Mouse (Mus musculus): ENCODE data around the gene Krtcap2. TPM values are rescaled to one million over a fixed set of nuclear protein-coding genes. Genes with fewer than 3 reads are reported as not detected.
A peak's percentile ranks its signal among the peaks of the same experiment; 100 is the strongest.

Gene Krtcap2
- polyA plus RNA-seq, 1 experiment from 2014 or later: 334 TPM

DNA sequence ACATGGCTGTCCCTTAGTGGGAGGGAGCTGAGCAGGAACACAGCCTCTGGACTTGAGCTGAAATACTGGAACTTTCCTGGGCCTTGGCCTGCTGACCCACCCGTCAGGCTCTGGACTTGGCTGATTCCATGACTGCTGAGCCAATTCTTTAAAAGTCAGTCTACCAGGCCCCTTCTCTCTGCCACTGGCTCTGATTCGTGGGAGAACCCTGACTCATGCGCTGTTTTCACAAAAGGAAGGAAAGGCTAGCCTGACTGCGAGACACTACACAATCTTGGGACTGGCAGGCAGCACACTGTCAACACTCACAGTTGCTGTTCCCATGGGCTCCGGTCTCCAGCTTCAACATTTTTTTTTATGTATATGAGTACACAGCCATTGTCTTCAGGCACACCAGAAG is 10.4 kb downstream of the Krtcap2 start:
- no peaks in the 10 kb centered on the region for H3K9me3 ChIP-seq
- H3K4me3 ChIP-seq: no peak overlapping the region
- no peak overlapping the region for H3K27ac ChIP-seq
- peaks cover 12% of the 10 kb centered on the region for H3K4me1 ChIP-seq
- H3K27me3 ChIP-seq: no peaks in the 10 kb centered on the region
- no peak for ATAC-seq (ENCODE audit: insufficient number of reproducible peaks, low FRiP score, low TSS enrichment, low read depth)
- H3K4me2 ChIP-seq: no peak overlapping the region
- 82% methylated on average over 5 of the region's 5 CpGs for WGBS
- H3K9ac ChIP-seq: no peak overlapping the region
- H3K36me3 ChIP-seq: no peaks in the 10 kb centered on the region

DNA sequence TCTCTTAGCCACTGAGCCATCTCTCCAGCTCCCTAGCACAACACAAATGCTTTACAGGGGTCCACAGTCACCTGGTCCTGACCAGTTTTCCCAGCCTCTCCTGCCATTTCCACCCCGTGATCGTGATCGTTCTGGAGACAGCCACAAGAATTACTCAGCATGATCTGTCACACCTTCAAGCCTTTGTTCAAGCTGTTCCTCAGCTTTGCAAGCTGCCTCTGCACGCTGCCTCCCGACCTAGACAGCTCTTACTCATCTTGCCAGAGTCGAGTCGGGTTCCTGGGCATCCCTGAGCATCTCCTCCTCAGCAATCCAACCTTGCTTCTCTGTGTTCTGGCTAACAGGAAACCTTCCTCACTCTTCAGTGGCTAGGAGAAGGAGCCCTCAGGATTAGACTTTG is 13.3 kb downstream of the Krtcap2 start, which contains the start of gene Dpm3:
Gene Dpm3, plus strand, starts transcription at position 283 of the 400 bp plus-strand sequence.
- no peak within 1 kb of the TSS for H3K27ac ChIP-seq
- 40% methylated on average over 7 of the region's 7 CpGs for WGBS

DNA sequence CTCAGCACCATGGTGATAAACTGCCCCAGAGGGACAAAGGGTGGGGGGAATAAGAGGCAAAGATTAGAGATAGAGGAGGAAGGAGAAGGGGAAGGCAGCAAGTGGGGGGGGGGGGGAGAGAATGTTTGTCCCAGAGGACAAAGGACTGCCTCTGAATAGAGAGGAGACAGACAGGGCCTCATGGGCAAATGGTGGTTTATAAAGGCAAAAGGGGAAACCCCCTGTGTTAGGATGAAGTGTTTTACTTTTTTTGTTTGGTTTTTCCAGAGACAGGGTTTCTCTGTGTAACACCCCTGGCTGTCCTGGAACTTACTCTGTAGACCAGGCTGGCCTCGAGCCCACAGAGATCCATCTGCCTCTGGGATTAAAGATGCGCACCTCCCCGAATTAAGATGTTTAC is 14.4 kb downstream of the Krtcap2 start:
- Histone ChIP-seq H3K4me2 (no peak overlapping the region), H3K36me3 (no peaks in the 10 kb centered on the region), H3K4me1 (no peaks in the 10 kb centered on the region), H3K9ac (no peak overlapping the region), H3K27me3 (no peaks in the 10 kb centered on the region), H3K9me3 (no peaks in the 10 kb centered on the region), H3K27ac (no peak overlapping the region), H3K4me3 (no peak overlapping the region)
- ATAC-seq (ENCODE audit: insufficient number of reproducible peaks, low FRiP score, low TSS enrichment, low read depth): no peak
- WGBS: 83% methylated on average over 3 of the region's 3 CpGs

More for the DNA sequence above, 13.3 kb downstream of the Krtcap2 start, which contains the start of gene Dpm3:
- H3K4me1 ChIP-seq: no peaks in the 10 kb centered on the region
- H3K4me3 ChIP-seq: no peak within 1 kb of the TSS
- H3K9ac ChIP-seq: no peak within 1 kb of the TSS
- ATAC-seq (ENCODE audit: insufficient number of reproducible peaks, low FRiP score, low TSS enrichment, low read depth): no peak
- H3K4me2 ChIP-seq: no peak within 1 kb of the TSS
- H3K9me3 ChIP-seq: no peaks in the 10 kb centered on the region
- H3K27me3 ChIP-seq: no peaks in the 10 kb centered on the region
- no peaks in the 10 kb centered on the region for H3K36me3 ChIP-seq

DNA sequence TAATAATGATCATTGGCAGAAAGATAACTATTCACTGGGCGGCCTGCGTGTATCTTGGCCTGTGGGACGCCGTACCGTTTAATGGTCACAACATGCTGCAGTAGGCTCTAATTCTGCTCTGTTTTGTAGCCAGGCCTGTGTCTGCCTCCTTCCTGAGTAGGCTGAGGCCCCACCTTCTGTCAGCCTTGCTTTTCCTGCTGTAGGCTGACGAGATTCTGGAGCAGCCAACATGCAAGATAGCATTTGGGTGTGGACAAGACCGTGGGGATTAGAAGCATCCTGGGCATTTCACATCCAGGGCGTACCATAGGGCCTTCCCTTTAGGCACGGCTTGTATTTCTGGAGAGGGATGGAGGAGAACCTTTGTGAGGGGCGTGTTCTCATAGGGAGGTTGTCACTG is 16.7 kb downstream of the Krtcap2 start:
- 62% methylated on average over 10 of the region's 10 CpGs for WGBS
- Histone ChIP-seq H3K27me3 (no peaks in the 10 kb centered on the region), H3K36me3 (no peaks in the 10 kb centered on the region), H3K9ac (no peak overlapping the region), H3K9me3 (no peaks in the 10 kb centered on the region), H3K27ac (no peak overlapping the region), H3K4me2 (no peak overlapping the region), H3K4me3 (no peak overlapping the region), H3K4me1 (peaks cover 7% of the 10 kb centered on the region)
- no peak for ATAC-seq (ENCODE audit: insufficient number of reproducible peaks, low FRiP score, low TSS enrichment, low read depth)

DNA sequence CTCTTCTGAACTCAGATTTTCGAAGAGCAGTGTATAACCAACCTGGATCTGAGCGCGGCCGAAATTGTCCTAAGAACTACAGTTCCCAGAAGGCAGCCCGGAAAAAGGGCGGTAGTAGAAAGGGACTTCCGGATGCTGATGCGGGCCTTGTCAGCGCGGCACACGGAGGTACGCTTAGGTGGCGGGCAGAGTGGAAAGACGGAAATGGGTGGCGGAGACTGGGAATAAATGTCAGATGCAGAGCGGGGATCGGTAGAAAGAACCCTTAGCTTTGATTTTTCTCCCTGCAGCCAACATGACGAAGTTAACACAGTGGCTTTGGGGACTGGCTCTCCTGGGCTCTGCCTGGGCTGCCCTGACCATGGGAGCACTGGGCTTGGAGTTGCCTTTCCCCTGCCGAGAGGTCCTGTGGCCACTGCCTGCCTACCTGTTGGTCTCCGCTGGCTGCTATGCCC is 20.7 kb downstream of the Krtcap2 start:
- Histone ChIP-seq H3K4me1 (peaks cover 41% of the 10 kb centered on the region), H3K9me3 (no peaks in the 10 kb centered on the region), H3K27ac (peak overlapping the region; percentile 81)

DNA sequence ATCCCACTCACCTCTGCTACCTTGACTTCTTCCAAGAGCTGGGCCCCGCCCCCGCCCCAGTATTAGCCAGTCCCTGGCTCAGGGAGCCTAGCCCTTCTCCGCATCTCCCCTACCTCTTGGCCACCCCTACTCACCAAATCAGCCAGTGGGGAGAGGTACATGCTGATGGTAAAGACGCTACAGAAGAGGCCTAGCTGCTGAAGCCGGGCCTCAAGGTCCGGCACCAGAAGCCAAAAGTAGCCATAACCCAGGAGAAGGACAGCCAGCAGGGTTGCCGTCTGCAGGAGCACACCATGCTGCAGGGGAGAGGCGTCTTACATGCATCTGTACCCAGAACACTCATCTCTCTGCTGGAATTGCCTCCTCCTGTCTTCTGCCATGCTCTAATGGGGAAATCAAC is 23.1 kb downstream of the Krtcap2 start:
- 60% methylated on average over 8 of the region's 8 CpGs for WGBS
- no peak for ATAC-seq (ENCODE audit: insufficient number of reproducible peaks, low FRiP score, low TSS enrichment, low read depth)
- Histone ChIP-seq H3K4me2 (peak overlapping the region; percentile 57; the same call in 1 of the 2 replicates), H3K4me1 (peaks cover 46% of the 10 kb centered on the region), H3K4me3 (peak overlapping the region; percentile 12; the same call in 1 of the 2 replicates), H3K36me3 (peaks cover 22% of the 10 kb centered on the region), H3K9ac (no peak overlapping the region), H3K27me3 (no peaks in the 10 kb centered on the region), H3K9me3 (no peaks in the 10 kb centered on the region), H3K27ac (peak overlapping the region; percentile 94)

More for the DNA sequence above, 20.7 kb downstream of the Krtcap2 start:
- peak overlapping the region; percentile 62 for H3K4me2 ChIP-seq
- peak; percentile 82 for ATAC-seq (ENCODE audit: insufficient number of reproducible peaks, low FRiP score, low TSS enrichment, low read depth)
- H3K36me3 ChIP-seq: 0 out of 2 replicates have a peak, but pooled peaks cover 2% of the 10 kb centered on the region
- peak overlapping the region; percentile 65 for H3K4me3 ChIP-seq
- 1% methylated on average over 20 of the region's 20 CpGs for WGBS
- H3K27me3 ChIP-seq: no peaks in the 10 kb centered on the region
- H3K9ac ChIP-seq: peak overlapping the region; percentile 85

DNA sequence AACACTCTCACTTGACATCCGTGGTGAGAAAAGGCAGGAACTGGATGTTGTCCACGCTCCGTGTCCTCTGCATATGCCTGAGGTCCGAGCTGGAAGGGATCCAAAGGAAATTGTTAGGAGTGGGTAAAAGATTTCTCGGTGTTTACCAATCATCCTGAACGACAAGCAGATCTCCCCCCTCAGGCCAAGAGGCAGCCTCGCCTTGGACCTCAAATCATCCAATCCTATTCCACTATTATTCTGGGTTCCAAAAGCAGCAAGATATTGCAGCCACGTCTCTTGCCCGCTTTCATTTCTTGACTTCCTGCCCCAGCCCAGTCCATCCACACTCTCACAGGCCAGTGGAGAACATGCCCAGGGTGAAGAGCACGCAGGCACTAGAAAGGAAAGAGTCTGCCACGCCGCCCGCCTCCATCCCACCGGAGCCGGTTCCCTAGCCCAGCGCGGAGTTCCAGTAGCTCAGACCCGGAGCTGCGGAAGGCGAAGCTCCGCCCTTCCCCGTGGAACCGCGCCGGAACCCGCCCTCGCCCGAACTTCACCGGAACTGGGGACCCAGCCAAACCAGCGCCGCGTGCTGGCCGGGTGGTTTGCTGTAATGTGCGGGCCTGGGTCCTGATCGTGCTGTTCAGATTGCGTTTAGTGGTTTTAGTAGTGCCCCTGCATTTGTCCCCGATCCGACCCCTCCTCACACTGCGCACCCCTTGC is 24.4 kb downstream of the Krtcap2 start, which contains the start of gene Slc50a1:
Gene Slc50a1, minus strand, starts transcription at position 520 of the 705 bp plus-strand sequence.
- Histone ChIP-seq H3K9ac (peak within 1 kb of the TSS; percentile 65), H3K27me3 (no peaks in the 10 kb centered on the region), H3K36me3 (peaks cover 32% of the 10 kb centered on the region), H3K4me1 (peaks cover 46% of the 10 kb centered on the region), H3K27ac (peak within 1 kb of the TSS; percentile 94), H3K9me3 (no peaks in the 10 kb centered on the region), H3K4me2 (peak within 1 kb of the TSS; percentile 57), H3K4me3 (peak within 1 kb of the TSS; percentile 57)
- 4% methylated on average over 39 of the region's 39 CpGs for WGBS
- ATAC-seq (ENCODE audit: insufficient number of reproducible peaks, low FRiP score, low TSS enrichment, low read depth): 0 out of 2 replicates have a peak, but pooled peaks have one; percentile 25

DNA sequence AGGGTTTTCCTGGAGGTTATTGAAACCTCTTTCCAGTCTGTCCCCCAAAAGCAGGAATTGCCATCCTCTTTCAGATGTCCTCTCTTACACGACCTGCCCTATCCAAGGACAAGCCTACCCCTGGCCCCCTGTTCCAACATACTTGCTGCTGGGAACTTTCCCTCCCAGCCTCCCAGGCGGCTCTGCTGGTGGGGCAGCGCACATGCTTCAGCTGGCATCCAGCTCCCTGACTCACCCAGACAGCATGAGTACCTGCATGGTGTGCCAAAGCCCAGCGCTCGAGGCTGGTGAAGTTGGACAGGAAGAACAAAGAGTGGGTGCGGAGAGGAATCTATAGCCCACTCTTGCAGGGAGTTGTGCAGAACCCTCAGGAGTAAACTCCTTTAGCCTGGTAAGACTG is 25.1 kb downstream of the Krtcap2 start:
- Histone ChIP-seq H3K4me3 (peak overlapping the region; percentile 57), H3K27me3 (no peaks in the 10 kb centered on the region), H3K4me2 (peak overlapping the region; percentile 57), H3K27ac (peak overlapping the region; percentile 94), H3K9me3 (no peaks in the 10 kb centered on the region), H3K36me3 (peaks cover 39% of the 10 kb centered on the region), H3K9ac (peak overlapping the region; percentile 65; the same call in 1 of the 2 replicates), H3K4me1 (peaks cover 46% of the 10 kb centered on the region)
- ATAC-seq (ENCODE audit: insufficient number of reproducible peaks, low FRiP score, low TSS enrichment, low read depth): no peak
- WGBS: 55% methylated on average over 6 of the region's 6 CpGs

DNA sequence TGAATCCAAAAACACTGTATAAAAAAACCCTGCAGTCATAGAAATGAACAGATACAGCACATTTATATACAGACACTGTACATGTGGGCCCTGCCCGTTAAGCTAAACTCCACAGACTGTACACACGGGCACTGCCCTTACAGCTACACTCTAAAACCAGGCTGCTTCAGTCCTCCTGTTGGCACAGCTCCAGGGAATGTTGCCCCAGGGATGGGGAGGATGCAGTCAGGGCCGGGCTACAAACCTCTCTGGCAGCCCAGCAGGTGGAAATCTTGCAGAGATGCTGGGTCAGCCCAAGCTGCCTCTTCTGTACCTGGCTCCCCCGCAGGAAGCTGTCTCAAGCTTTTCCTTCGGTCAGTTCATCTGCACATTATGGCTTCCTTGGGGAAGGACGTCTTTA is 26.0 kb downstream of the Krtcap2 start:
- Histone ChIP-seq H3K4me2 (no peak overlapping the region), H3K9ac (no peak overlapping the region), H3K4me3 (no peak overlapping the region), H3K4me1 (peaks cover 49% of the 10 kb centered on the region), H3K9me3 (no peaks in the 10 kb centered on the region), H3K27me3 (no peaks in the 10 kb centered on the region), H3K36me3 (peaks cover 43% of the 10 kb centered on the region), H3K27ac (no peak overlapping the region)
- WGBS: 40% methylated on average over 6 of the region's 6 CpGs
- no peak for ATAC-seq (ENCODE audit: insufficient number of reproducible peaks, low FRiP score, low TSS enrichment, low read depth)

DNA sequence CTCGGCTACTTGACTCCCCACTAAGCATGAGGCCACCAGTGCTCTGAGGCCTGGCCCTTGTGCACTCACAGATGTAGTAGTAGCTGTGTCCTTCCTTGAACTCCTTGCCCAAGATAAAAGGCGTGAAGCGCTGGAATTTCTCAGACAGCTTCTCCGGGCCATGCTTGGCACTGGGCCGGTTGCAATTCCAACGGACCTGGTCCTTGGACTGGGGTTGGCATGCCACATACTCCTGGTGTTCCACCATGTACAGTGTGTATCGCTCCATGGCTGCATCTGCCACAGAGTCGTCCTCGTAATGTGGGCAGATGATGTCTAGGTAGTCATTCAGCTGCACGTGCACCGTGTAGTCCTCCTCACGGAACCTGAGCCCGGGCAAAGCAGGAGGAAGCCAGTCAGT is 30.3 kb downstream of the Krtcap2 start:
- H3K27ac ChIP-seq: no peak overlapping the region
- peaks cover 40% of the 10 kb centered on the region for H3K36me3 ChIP-seq
- WGBS: 88% methylated on average over 13 of the region's 13 CpGs
- no peak overlapping the region for H3K4me2 ChIP-seq
- no peak for ATAC-seq (ENCODE audit: insufficient number of reproducible peaks, low FRiP score, low TSS enrichment, low read depth)
- H3K27me3 ChIP-seq: no peaks in the 10 kb centered on the region
- H3K4me3 ChIP-seq: no peak overlapping the region
- H3K9ac ChIP-seq: no peak overlapping the region
- no peaks in the 10 kb centered on the region for H3K9me3 ChIP-seq
- H3K4me1 ChIP-seq: peaks cover 52% of the 10 kb centered on the region

DNA sequence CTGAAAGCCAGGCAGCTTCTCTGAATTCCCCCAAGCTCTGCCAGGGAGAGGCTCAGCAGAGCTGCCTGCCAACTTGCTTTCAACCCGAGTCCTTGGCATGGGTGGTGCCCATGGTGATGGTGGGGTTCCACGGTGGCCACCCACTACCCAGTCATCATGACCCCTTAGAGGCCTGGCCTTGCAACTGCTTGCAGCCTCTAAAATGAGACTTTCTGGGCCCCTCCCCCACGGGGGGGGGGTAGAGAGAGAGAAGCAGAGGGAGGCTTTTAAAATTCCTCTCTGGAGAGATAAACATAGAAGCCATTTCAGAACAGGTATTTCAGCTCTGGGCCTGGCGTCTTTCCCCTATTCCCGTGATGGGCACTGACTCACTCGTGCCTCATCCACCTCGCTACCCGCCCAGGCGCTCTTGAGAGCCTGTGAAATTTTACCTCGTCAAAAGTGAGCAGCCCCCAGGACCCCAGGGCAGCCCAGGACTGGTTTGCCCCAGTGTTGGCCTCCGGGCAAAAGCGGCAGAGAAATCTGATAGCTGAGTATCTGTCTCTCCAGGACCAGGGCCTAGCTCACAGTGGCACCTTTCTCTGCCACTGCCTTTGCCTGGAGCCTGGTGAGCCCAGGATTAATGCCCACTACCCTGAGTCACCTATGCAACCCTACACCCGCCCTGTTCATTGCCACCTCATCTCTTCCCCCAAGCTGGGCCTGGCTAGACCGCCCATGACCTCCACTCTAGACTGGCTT is 31.7 kb downstream of the Krtcap2 start:
- Histone ChIP-seq H3K27me3 (no peaks in the 10 kb centered on the region), H3K4me2 (peak overlapping the region; percentile 94), H3K9me3 (no peaks in the 10 kb centered on the region), H3K4me3 (peak overlapping the region; percentile 58), H3K9ac (peak overlapping the region; percentile 8; the same call in 1 of the 2 replicates), H3K36me3 (peaks cover 32% of the 10 kb centered on the region), H3K27ac (peak overlapping the region; percentile 90), H3K4me1 (peaks cover 58% of the 10 kb centered on the region)
- ATAC-seq (ENCODE audit: insufficient number of reproducible peaks, low FRiP score, low TSS enrichment, low read depth): no peak; the same call in 1 of the 2 replicates
- 24% methylated on average over 14 of the region's 14 CpGs for WGBS

DNA sequence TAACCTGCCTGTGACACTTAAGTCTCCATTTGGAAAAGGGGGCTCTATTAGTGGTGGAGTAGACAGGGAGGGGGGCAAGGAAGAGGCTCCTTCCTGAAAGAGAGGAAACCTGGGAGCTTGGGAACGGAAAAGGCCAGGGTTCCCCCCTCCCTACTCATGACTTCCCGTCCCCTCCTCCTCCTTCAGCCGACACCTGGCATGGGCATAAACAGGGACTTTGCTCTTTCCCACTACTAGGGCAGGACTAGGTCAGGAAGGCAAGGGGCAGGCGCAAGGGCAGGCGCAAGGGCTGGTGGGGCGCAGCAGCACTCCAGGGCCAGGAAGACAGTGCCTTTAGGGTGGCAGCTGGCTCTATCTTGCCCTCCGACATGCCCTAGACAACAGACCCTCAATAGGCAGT is 32.3 kb downstream of the Krtcap2 start:
- no peak for ATAC-seq (ENCODE audit: insufficient number of reproducible peaks, low FRiP score, low TSS enrichment, low read depth)
- peak overlapping the region; percentile 58 for H3K4me3 ChIP-seq

More for the DNA sequence above, 32.3 kb downstream of the Krtcap2 start:
- peak overlapping the region; percentile 94 for H3K4me2 ChIP-seq
- no peaks in the 10 kb centered on the region for H3K9me3 ChIP-seq
- H3K27ac ChIP-seq: peak overlapping the region; percentile 90
- peaks cover 58% of the 10 kb centered on the region for H3K4me1 ChIP-seq
- H3K36me3 ChIP-seq: peaks cover 26% of the 10 kb centered on the region
- 54% methylated on average over 7 of the region's 7 CpGs for WGBS
- no peaks in the 10 kb centered on the region for H3K27me3 ChIP-seq
- H3K9ac ChIP-seq: peak overlapping the region; percentile 8; the same call in 1 of the 2 replicates
